Mouse (Mus musculus) small intestine, adult 2 months (tissue): ENCODE data around the gene Zfp52.

Experiments
- CTCF ChIP-seq: fragments of 200-500 bp; IDR thresholded peaks from 2 replicates; pipeline ENCODE4 v1.5.1; 2012; ENCODE audit warnings: low read depth, mild to moderate bottlenecking, control low read depth, inconsistent platforms, low read length, moderate library complexity, mixed read lengths; ENCODE audit not compliant: insufficient replicate concordance, insufficient read length; ENCODE audit errors: extremely low read depth
- POLR2A ChIP-seq: fragments of 200-500 bp; IDR thresholded peaks from 2 replicates; pipeline ENCODE4 v1.6.1; 2012; ENCODE audit warnings: low read depth, mild to moderate bottlenecking, control low read depth, inconsistent platforms, low read length, moderate library complexity

- TF ChIP-seq CTCF = peak; percentile 26; the same call in 1 of the 2 replicates
- no peak; the same call in 1 of the 2 replicates for TF ChIP-seq POLR2A
These were observed 31.5 kb downstream of the Zfp52 start, which contains the start of gene Zfp948 for GRCm38 (mm10) chr17:21566728-21567349.
